Mouse (Mus musculus) right cerebral cortex, postnatal 14 days (tissue): ENCODE measurements around the gene Crcp.

Experiments used
- DNase-seq: peaks from one replicate; pipeline ENCODE4 v3.0.0; 2022

The Crcp gene

GRCm38 (mm10) chr5:130059413-130060328 is 30.6 kb downstream of the Crcp start:
- no peak for DNase-seq

GRCm38 (mm10) chr5:130060329-130060665 is 31.2 kb downstream of the Crcp start:
- no peak for DNase-seq

GRCm38 (mm10) chr5:130062096-130062495 is 33.0 kb downstream of the Crcp start:
- no peak for DNase-seq

- DNase-seq, result no peak
Observed at GRCm38 (mm10) chr5:130063760-130064159, 34.7 kb downstream of the Crcp start.

GRCm38 (mm10) chr5:130065579-130065978 is 36.5 kb downstream of the Crcp start:
- no peak for DNase-seq

- DNase-seq, result no peak
Observed at GRCm38 (mm10) chr5:130067841-130068264, 38.8 kb downstream of the Crcp start.

GRCm38 (mm10) chr5:130073026-130073425 is 43.9 kb downstream of the Crcp start, which contains the start of gene Tpst1:
Tpst1 (plus strand) TSS chr5:130073326.
- DNase-seq, result no peak

GRCm38 (mm10) chr5:130074491-130074890 is 45.4 kb downstream of the Crcp start:
- DNase-seq, result no peak

- no peak for DNase-seq
Observed at GRCm38 (mm10) chr5:130076396-130076795, 47.3 kb downstream of the Crcp start.

GRCm38 (mm10) chr5:130078096-130078833 is 49.2 kb downstream of the Crcp start:
- DNase-seq, result no peak

GRCm38 (mm10) chr5:130078834-130079156 is 49.7 kb downstream of the Crcp start:
- no peak for DNase-seq

- peak; percentile 95 for DNase-seq
Observed at GRCm38 (mm10) chr5:130079202-130080050, 50.3 kb downstream of the Crcp start.

- DNase-seq, result no peak
Observed at GRCm38 (mm10) chr5:130080051-130080681, 51.1 kb downstream of the Crcp start.

- no peak for DNase-seq
Observed at GRCm38 (mm10) chr5:130081181-130081881, 52.2 kb downstream of the Crcp start.

GRCm38 (mm10) chr5:130082431-130082830 is 53.3 kb downstream of the Crcp start:
- DNase-seq, result no peak

GRCm38 (mm10) chr5:130084271-130084670 is 55.2 kb downstream of the Crcp start:
- DNase-seq, result no peak

- no peak for DNase-seq
Observed at GRCm38 (mm10) chr5:130088008-130088407, 58.9 kb downstream of the Crcp start.

GRCm38 (mm10) chr5:130088612-130089011 is 59.5 kb downstream of the Crcp start:
- no peak for DNase-seq

- DNase-seq, result no peak
Observed at GRCm38 (mm10) chr5:130089177-130089576, 60.1 kb downstream of the Crcp start.

- DNase-seq, result no peak
Observed at GRCm38 (mm10) chr5:130089626-130090393, 60.7 kb downstream of the Crcp start.

- DNase-seq, result no peak
Observed at GRCm38 (mm10) chr5:130096754-130097153, 67.7 kb downstream of the Crcp start.
